Mouse (Mus musculus): ENCODE measurements around the gene Tiam1.

Gene Tiam1

DNA sequence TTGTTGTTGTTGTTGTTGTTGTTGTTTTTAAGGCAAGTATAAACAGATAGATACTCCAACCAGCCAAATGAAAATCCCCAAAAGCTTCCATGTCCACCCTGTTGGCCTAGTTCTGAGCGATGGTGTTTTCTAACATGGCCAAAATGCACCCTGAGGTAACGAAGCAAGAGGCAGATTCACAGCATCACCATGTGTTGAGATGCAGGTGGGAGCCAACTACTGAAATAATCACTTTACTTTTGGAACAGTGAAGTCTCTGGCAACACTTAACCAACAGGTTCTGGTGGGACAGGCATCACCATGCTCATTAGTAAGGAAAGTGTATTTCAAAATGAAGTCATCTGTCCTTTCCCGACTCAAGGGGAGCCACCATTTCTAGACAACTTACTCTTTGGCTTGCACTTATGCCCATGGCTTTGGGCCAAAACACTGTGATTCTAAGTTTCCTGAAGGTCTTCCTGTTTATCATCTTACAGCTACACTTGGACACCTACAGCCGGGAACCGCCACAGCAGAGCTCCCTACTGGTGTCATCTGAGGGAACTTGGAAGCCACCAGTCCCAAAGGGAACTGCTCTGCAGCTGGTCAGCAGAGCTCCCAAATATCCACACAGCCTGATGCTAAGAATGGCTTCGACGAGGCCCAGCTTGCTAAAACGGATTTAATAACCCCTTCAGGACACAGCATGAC, 230.7 kb downstream of the Tiam1 start:
- no peak for DNase-seq (ENCODE audit: low spot score)

- DNase-seq (ENCODE audit: low spot score) = no peak
These were observed 234.0 kb downstream of the Tiam1 start for GRCm38 (mm10) chr16:89909393-89910068.

DNA sequence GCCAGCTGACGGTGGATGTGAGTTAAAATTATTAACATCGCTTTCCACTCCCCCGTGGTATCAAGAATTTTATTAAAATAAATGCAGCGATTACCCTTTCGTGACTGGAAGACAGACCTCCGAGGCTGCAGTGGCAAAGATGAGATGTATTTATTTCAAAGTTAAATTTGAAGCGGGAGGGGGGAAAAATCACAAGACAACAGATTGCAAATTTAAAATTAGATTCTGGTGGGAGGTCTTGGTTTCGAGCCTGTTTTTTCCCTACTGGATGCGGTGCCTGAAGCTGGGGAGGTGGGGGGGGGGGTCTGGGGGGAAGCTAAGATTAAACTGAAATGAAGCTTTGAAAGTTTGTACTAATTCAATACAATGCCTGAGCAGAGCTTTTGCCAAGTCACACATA, 235.9 kb downstream of the Tiam1 start:
- DNase-seq (ENCODE audit: low spot score) = no peak

GRCm38 (mm10) chr16:89906909-89907308, 236.7 kb downstream of the Tiam1 start:
- peak; percentile 51 for DNase-seq (ENCODE audit: low spot score)

- no peak for DNase-seq (ENCODE audit: low spot score)
These were observed 237.8 kb downstream of the Tiam1 start for GRCm38 (mm10) chr16:89905730-89906305.

- DNase-seq (ENCODE audit: low spot score) = no peak
These were observed 239.4 kb downstream of the Tiam1 start for GRCm38 (mm10) chr16:89904121-89904520.

- DNase-seq (ENCODE audit: low spot score) = no peak
These were observed 240.8 kb downstream of the Tiam1 start for GRCm38 (mm10) chr16:89902578-89903304.

- DNase-seq (ENCODE audit: low spot score) = no peak
These were observed 242.9 kb downstream of the Tiam1 start for GRCm38 (mm10) chr16:89900681-89901080.

GRCm38 (mm10) chr16:89899192-89899591, 244.4 kb downstream of the Tiam1 start:
- no peak for DNase-seq (ENCODE audit: low spot score)

DNA sequence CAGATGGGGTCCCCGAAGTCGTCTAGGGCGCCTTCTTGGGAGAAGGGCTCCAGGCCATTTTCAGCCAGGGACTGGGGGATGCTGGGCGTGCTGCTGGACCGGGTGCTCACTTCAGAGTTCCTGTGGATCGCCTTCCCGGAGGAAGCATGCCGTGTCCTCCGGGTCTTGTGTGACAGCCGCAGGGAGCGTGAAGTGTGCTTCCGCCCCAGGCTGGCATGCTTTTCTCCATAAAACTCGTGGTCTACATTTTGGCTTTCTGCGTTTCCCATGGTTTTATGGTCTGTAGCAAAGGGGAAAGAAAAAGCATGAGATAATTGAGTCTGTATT, 245.3 kb downstream of the Tiam1 start:
- DNase-seq (ENCODE audit: low spot score) = no peak

DNA sequence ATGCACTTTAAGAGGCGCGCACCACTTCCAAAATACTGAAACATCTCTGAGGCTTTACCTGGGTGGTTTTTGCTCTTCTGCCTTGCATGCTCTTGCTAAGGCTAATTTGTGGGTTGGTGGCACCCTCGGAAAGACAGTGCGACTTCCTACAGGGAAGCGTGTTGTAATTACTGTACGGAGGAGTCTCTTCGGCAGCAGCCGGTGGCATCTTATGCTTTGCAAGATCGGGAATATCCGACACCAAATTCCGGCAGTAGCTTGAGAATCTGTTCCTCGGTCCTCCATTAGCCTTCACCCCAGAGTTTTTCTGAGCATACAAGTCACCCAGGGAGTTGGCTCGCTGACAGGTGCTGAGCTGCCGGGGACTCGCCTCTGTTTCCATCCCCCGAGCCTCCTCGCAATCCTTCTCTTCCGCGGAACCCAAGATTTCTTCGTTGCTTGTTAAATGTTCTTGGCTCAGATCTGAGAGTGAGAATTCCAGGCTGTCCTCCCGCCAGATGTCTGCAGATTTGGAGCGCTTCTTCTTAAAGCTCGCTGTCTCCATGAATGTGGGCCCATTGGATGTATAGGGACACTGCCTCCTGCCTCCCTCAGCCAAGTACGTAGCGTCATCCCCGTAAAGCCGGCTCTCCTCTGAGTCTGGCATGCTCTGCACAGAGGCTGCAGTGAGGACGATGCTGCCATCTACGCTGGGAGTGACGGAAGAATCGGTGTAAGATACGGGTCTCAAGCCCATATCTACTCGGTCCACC, 245.8 kb downstream of the Tiam1 start:
- no peak for DNase-seq (ENCODE audit: low spot score)

DNA sequence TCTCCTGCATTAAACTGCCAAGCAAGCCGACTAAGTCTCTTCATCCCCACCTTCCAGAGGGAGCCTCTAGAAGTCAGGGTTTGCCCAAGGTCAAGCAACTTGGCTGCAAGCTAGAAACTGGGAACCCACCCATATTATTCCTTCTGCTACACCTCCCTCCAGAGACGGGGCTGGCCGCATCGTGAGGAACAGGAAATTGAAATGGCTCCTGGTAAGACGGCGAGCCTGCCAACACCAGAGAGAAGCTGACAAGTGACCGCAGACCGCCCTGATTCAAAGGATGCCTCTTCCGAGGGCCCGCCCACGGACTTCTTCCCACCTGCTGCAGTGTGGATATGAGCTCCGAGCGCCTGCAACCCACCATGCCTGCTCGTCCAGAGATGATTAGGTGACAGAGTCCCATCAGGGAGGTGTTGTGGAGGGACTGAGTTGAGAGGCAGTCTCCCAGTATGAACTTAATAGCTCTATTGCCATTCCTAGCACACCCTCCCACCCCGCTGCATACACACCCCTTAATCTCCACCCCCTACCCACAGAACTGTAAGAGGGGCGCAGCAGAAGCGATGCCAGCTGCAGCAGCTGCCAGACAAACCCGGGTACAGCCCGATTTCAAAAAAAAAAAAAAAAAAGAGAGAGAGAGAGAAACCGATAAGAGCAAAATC, 246.6 kb downstream of the Tiam1 start:
- no peak for DNase-seq (ENCODE audit: low spot score)

DNA sequence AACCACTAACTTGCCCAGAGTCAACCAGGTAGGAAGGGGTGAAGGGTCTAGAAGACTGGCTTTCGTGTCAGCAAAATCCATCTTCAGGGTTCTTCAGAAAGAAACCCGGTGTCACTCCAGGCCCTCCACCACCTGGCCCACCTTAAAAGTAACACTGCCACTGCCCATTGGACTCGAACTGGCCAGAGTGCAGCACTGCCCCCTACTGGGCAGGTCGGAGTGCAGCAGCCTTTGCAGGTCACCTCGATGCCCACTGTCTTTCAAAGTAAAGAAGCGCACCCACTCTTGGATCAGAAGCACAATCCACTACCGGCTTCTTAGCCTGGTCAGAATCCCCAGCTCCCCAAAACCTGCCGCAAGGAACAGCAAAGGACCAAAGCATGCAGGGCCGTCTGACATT, 247.2 kb downstream of the Tiam1 start:
- DNase-seq (ENCODE audit: low spot score) = no peak

DNA sequence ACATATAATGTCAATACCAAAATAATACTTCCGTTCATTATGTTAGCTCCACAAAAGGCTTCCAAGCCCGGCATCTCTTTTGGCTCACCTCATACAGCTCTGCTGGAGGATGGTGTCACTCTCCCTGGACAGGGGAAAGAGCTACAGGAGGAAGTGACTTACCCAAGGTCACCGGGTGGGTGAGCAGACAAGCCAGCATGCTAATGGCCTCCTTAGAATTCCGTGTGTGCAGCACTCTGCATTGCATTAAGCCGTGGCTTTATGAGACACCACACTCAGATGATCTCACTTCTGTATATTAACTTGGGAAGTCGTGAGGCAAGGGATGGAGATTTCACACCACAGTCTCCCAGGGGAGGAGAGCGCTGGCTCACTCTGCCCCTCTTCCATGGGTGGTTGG, 248.3 kb downstream of the Tiam1 start:
- DNase-seq (ENCODE audit: low spot score) = no peak

DNA sequence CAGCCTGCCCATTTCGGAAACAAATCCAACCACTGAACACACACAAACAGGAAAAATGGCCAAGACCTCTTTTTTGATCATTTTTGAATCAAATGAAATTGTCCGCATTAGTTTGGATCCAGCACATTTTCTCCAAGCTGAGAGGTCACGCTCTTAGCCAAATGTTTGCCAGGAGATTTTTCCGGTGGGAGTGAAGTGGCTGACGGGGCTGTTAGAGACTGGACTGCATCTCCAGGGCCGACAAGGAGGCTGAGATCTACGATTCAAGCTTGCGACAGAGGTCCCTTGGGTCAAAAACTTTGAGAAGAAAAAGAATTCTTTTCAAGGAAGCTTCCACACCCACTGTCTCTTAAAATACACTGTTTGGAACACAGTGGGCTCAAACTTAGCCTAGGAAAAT, 248.8 kb downstream of the Tiam1 start:
- no peak for DNase-seq (ENCODE audit: low spot score)

GRCm38 (mm10) chr16:89890515-89891189, 252.9 kb downstream of the Tiam1 start:
- no peak for DNase-seq (ENCODE audit: low spot score)

GRCm38 (mm10) chr16:89889890-89890462, 253.6 kb downstream of the Tiam1 start:
- no peak for DNase-seq (ENCODE audit: low spot score)

- DNase-seq (ENCODE audit: low spot score) = no peak
These were observed 257.0 kb downstream of the Tiam1 start for GRCm38 (mm10) chr16:89886561-89886960.

- no peak for DNase-seq (ENCODE audit: low spot score)
These were observed 257.9 kb downstream of the Tiam1 start for GRCm38 (mm10) chr16:89885661-89886060.

DNA sequence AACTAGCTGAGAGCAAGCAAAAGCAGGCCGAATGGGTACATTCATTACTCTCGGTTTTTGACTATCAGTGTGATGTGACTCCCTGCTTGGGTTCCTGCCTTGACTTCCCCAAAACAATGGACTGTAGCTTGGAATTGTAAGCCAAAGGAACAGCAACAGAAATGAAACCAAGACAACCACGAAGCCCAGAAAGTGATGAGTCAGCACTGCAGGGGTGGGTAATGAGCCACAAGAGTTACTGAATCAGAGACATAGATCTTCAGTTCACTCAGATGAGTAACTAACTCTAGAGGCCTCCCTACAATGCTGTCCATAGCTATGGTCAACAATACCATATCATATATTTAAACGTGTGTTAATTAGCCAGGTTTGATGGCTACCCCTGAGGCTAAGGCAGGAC, 259.7 kb downstream of the Tiam1 start:
- DNase-seq (ENCODE audit: low spot score) = no peak
